Mouse (Mus musculus): ENCODE data around the gene Rnaseh2a.
A peak's percentile ranks its signal among the peaks of the same experiment; 100 is the strongest.

Rnaseh2a gene

DNA sequence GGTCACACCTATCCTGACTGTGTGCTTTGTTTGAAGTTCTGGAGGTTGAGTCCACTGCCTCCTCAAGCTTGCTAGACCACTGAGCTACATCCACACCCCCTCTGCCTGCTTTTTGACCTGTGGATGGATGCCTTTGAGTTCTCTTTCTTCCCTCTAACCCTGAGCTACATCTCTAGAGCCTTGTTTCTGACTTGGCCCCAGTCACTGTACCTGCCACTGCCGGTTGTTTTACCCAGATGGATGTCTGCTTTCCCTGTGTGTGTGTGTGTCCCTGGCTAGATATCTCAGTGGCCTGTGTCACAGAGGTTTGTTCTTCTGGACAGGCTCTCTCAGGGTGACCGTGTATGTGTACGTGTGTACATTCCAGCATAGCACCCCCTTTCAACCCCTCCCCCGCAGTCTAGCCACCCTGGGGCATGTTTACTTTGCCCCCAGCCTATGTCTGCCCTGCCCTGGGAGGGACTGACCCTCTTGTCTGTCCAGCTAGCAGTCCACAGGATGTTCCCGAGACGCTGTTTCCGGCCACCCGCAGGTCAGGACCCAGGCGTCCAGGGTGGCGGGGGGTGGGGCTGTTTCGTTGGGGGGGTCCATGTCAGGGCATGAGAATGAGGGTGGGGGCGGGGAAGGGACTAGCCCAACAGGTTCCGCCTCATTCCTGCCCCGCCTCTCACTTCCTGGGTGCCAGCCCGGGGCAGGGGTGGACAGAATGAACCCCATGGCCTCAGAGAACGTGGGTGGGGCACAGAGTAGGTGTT, 14.9 kb upstream of the Rnaseh2a start:
- no peak for DNase-seq (ENCODE audit: low spot score)

DNA sequence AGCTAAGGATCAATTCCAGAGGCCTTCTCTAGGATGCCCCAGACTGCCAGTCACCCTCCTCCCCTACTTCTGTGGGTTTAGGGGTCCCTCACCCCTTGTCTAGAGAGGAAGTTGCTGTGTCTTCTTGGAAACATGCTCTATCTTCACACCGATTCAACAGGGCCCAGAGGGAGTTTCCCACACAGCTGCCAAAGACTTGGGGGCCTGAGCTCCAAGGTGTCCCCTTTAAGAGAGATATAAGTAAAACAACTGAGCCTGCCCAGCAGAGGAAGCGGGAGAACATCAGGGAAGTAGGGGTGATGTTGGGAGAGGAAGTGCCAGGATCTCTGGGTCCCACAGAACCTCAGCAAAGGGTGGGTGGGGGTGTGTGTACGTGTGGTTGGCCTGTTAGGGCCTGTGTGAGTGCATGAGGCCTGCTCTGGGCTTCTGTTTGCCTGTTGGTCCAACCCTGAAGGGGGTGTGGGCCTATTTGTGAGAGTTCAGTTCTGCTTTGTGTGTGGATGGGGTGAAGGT, 13.0 kb upstream of the Rnaseh2a start:
- no peak for DNase-seq (ENCODE audit: low spot score)

DNA sequence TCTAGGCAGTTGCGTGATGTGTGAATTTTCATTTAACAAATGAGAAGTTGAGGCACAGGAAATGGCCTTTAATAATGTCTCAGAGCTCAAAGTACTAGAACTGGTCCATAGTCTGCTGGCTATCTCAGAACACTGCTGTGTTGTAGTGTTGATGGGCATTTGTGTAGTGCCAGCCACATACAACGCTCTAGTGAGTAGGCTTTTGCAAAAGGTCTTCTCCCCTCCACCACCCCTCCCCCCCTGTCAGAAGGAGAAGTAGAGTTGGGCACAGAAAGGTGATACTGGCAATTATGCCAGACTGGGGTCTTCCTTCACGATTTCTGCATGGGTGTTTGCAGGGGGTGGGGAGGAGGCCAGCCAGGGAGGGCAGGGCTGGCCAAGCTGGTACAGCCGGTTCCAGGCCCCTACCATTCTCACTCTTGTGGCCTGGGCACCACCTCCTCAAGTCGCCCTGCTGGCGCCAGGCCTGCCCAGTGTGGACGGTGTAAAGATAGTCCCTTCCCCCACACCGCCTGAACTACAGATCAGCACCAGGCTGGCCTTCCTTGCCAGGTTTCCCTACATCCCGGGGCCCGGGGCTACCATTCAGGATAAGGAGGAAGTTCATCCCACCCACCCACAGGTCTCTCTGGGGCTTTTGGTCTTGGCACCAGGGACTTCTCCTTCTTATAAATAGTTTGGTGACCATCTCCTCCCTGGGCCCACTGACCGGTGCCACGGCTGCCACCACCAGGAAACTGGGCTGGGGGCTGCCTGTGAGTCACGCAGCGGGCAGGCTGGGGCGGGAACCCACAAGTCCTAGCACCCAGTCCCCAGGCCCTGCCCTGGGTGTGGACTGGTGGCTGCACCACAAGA, 12.3 kb upstream of the Rnaseh2a start:
- no peak for DNase-seq (ENCODE audit: low spot score)

DNA sequence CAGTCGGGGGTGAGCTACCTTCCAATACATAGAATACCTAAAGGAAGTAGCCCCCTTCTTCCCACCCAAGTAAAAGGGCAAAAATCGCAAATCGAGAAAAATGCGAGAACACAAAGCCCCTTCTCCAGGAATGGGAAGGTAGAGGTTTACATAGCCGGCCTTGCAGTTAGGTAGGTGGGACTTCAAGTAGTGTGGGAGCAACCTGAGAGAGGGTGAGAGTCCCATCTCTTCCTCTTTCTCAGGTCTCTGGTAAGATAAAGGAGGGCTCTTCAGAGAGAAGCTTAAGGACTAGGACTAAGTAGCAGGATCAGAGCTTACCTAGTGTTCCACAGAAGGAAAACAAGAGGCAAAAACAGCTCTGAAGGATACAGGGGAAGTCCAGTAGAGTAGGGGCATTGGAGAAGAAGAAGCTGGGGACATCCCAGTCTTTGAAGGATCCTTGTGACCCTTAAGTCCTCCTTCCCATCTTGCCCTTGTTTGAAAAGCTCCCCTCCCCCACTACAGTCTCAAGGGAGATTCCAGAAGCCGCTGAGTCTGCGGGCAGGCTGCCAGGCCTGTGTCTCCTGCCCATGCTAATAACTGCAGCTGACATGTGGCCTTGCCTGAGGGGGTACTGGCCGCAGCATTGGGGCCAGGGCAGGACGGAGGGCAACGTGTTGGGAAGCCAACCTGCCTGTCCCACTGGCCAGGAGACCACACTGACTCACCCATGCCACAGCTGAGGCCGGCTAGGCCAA, 11.2 kb upstream of the Rnaseh2a start:
- DNase-seq (ENCODE audit: low spot score), result no peak

DNA sequence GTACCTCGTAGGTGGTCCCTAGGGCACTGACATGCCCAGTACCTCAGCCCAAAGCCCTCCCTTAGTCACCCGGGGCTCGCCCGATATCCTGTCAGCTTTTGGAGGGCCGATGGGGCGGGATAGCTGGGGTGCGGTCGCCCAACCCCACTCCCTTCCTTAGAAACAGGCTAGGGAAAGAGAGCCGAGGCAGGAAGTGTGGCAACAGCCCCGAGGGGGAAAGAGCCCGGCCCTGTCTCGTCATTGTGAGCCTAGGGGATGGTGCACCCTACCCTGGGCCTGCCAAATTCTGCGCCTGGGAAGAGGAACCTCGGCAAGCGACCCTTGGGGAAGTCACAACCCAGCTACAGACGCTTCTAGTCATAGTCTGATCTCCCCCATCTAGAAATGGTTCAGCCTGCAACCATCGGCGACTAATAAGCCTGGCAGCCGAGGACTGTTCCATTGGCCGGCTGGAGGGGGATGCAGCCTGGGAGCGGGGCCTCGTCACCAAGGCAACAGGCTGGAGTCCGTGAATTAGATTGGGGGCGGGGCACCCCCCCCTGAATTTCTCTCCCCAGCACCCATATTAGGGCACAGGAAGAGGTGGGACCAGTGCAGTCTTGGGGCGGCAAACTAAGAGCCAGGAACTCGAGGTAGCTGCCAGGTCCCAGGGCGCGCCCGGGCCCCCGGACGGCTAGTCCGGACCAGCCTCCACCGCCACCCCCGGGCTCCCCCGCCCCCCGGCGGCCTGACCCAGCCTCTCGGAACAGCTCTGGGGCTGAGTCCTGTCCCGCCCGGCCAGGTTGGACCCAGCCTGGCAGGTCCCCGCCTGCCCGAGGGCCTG, 10.2 kb upstream of the Rnaseh2a start:
- peak; percentile 76 for DNase-seq (ENCODE audit: low spot score)

DNA sequence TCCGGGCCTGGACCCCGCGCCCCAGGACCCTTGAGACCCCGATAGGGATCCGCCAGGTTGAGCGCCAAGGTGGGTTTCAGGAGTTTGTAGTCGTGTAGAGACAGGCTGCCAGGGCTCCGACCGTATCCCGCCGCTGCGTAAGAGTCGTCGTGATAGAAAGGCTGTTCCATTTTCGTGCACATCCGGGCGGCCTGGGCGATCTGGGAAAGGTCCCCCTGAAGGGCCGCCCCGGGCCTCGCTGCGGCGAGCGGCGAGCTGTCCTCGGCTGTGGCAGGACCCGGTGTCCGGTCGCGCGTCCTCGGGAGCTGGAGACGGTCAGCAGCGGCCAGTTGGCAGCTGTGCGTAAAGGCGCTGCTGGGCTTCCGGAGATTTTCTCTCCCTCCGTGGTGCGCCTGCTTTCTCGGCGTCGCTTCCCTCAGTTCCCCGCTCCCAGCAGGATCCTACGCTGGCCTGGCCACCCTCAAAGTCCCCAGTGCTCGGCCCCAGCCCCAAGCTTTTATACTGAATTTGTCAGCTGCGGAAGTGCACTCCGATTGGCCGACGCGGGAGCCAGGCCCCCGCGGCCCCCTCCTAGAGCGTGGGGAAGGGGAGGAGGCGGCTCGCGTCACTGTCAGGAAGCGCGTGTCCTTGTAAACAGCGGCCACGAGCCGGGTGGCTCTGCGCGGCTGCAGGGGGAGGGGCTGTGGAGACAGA, 8.8 kb upstream of the Rnaseh2a start, which contains the start of gene Junb:
TSS of gene Junb (minus strand) at position 471 of the 693 bp plus-strand sequence.
- DNase-seq (ENCODE audit: low spot score), result peak; percentile 94

DNA sequence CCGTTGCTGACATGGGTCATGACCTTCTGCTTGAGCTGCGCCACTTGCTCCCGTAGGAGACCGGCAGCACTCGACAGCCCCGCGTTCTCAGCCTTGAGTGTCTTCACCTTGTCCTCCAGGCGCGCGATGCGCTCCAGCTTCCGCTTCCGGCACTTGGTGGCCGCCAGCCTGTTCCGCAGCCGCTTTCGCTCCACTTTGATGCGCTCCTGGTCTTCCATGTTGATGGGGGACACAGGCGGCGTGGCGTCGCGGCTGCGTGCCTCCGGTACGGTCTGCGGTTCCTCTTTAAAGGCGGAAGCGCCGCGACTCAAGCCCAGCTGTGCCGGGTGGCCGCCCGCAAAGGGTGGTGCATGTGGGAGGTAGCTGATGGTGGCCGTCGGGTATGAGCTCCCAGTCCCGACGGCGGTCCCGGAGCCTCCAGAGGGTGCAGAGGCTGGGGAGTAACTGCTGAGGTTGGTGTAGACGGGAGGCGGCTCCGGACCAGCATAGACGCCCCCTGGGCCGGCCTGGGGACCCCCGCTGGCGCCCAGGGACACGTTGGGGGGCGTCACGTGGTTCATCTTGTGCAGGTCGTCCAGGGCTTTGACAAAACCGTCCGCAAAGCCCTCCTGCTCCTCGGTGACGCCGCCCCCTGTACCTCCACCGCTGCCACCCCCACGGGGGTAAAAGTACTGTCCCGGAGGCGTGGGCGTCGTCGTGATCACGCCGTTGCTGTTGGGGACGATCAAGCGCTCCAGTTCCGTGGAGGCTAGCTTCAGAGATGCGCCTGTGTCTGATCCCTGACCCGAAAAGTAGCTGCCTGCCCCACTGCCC, 8.1 kb upstream of the Rnaseh2a start:
- DNase-seq (ENCODE audit: low spot score), result no peak

DNA sequence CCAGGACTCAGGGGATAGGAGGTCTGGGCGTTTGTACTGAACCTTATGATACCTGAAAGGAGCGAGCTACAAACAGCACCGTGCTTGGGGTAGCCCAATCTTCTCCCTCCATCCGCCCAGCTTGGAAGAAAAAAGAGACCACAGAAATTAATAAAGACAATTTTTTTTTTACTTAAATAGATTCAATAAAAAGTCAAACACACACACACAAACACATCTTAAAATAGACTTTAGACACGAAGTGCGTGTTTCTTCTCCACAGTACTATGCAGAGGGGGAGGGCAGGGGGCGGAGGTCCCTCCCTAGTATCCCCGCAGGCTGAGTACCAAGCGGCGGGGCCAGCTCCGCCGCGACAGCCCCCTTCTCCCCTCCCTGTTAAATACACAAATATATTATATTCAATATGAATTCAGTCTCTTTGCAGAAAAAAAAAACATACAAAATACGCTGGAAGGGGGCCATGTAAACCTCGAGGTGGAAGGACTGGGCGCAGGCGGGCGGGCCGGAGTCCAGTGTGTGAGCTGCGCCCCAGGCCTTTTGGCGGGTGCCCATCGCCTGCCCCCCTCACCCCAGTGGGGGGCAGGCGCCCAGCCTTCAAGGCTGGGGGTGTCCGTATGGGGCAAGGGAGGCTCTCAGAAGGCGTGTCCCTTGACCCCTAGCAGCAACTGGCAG, 7.3 kb upstream of the Rnaseh2a start:
- DNase-seq (ENCODE audit: low spot score), result no peak

DNA sequence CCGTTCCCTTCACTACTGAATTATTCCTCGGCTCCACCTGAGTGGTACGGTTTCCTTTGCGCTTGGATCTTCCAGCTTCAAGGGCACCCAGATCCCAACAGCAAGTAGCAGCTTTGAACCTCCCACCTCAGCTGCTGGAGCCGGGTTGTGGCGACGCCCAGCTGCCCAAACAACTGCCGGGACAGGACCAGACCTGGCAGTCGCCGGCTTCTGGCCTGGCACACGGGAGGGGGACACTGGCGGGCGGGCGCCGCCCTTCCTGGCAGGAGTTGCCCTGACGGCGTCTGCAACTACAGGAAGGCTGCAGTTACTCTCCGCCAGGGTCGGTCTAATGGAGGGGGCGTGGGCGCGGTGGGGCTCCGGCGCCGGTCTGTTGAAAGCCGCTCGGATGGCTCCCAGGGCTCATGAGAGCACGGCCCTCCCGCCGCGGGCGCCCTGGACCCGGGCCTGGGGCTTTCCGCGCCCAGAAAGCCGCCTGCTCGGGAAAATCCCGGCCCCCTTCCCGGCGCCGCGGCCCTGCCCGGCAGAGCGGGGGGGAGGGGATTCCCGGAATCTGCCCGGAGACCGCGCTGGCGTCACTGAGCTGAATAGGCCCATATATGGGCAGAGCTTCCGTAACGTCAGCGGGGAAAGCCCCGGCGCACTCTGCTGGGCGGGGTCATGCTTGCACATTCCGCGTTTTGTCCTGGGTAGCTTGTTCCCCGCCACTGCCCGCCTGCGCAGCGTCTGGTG, 6.6 kb upstream of the Rnaseh2a start:
- DNase-seq (ENCODE audit: low spot score), result peak; percentile 80

DNA sequence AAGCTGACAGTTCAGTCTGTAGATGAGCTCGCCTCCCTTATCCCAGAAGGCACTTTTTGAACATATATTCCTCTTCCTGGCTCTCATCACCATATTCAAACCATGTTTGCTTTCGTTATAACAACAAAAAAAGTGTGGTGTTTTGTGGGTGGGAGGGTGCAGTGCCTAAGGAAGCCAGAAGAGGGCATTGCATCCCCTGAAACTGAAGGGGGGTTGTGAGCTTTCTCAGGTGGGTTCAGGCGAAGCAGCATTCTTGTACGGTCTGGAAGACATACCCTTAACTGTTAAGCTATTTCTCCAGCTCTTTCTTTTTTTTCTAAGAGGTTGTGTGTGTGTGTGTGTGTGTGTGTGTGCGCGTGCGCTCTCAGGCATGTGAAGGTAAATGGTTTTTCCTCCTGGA, 5.9 kb upstream of the Rnaseh2a start:
- no peak for DNase-seq (ENCODE audit: low spot score)

DNA sequence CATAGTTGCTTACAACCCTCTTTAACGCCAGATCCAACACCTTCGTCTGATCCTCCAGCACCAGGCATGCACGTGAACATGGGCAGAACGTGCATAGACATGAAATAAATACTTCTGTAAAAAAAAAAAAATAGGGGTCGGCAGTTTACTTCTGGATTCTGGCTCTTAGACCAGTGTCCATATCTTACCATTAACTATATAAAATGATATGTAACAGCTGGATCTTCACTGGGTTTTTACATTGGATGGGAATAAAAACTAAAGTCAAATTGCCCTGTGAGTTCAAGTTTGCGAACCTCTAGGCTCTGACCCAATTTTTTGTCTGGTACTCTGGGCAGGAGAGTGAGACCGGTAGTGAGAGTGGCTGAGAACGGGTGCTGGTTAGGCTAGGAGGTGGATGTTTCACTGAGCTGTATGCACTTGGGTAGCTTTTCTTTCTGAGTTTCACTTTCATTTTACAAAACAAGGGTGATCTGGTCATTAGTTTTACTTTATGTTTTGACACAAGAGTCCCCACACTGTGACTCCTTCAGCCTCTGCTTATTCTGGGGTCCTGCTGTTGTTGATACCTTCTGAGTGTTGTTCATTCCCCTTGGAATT, 5.1 kb upstream of the Rnaseh2a start:
- DNase-seq (ENCODE audit: low spot score), result no peak

DNA sequence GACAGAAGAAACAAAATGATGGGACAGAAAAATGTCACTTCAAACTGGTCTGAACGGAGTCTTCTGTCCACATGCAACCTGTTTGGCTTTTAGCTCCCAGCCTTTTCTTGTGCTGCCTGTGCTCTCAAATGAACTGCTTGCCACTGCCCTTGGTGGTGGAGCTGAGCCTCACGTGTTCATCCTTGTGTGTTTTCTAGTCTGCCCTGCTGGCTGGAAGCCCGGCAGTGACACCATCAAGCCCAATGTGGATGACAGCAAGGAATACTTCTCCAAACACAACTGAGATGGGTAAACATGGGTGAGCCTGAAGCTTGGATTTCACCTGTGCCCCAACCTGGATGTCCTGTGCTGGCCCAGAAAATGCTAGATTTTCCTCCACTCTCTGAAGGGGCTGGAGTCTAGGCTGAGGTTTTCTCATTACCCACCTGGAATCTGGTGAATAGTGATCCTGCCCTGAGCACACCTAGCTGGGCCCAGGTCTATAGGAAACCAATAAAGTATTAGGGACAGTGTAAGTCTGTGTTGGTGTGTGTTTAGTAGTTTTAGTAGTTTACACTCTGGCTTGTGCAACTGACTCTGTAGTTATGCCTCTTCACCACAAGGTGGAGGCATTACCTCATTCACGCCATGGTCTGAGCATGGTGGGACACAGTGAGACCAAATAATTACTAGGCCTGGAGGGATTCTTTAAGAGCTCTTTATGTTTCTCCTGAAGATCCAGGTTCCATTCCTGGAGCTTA, 4.4 kb upstream of the Rnaseh2a start:
- DNase-seq (ENCODE audit: low spot score), result no peak

DNA sequence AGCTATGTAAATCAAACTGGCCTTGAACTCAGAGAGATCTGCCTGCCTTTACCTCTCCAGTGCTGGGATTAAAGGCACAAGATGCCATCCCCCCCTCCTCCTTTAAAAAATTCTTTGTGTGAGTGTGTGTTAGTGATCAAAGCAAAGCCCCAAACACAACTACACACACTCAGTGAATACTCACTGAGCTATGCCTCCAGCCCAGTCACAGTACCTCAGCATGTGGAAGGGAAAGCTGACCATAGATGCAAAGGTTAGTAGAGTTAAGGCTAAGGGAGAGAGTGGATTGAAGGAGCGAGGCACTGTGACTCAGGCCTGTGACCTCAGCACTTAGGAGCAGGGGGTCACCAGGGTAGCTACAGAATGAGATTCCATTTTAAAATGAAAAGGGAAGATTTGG, 3.5 kb upstream of the Rnaseh2a start:
- no peak for DNase-seq (ENCODE audit: low spot score)

DNA sequence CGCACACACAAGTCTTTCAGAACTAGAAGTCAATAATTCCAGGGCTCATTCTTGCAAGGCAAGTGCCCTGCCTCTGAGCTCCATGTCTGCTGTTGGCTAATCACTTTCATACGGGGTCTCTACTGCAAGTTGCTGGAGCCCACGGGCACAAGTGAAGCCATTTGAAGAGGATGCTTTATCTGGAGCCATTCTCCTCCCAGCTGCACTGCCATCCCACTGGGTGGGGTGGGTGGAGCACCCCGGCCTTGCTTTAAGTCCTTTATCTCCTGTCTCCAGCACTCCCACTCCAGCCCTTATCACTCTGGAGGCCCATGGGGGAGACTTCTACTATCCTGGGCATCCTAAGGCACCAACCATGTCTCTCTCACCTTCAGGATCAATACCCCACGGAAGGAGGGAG, 1.3 kb upstream of the Rnaseh2a start:
- DNase-seq (ENCODE audit: low spot score), result no peak

DNA sequence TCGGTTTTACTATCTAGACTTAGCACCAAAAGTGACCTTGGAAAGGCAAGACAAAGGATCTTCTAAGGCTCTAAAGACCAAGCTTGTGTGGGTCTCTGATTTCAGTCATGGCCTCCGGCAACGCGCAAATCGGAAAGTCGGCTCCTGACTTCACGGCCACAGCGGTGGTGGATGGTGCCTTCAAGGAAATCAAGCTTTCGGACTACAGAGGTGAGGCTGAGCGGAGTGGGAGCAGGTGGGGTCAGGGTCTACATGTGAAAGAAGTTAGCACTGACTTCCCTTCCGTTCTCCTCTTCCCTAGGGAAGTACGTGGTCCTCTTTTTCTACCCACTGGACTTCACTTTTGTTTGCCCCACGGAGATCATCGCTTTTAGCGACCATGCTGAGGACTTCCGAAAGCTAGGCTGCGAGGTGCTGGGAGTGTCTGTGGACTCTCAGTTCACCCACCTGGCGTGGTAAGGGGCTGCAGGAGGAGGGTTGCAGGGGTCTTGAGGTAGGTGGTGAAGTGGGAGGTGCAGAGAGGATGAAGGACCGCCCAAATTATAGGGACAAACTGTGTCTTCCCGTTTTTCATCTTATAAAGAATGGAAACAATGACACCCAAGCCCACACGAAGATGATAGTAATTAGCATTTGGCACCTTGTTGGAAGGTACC, 696 bp upstream of the Rnaseh2a start:
- DNase-seq (ENCODE audit: low spot score), result no peak

DNA sequence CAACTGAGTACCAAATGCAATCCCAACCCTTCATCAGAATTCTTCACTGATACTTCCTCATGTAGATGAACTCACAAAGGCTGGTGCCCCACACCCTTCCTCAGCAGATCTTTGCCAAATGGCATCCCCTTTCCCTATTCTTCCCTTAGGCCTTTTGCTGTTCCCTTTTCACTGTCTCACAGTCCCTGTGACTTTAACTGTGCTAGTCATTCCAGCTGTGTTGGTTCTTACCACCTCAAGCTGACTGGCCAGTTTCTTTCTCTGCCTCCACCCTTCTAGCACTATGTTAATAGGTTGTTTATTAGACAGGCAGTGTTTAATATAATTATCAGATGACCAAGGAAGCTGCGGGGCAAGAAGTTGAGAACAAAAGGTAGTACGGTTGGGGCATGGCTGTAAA, 917 bp downstream of the Rnaseh2a start:
- DNase-seq (ENCODE audit: low spot score), result no peak

Measured in ovary, postnatal 10 days (tissue).